Mouse (Mus musculus) heart, postnatal 0 days (tissue): ENCODE measurements around the gene H1fx. TPM values are rescaled to one million over a fixed set of nuclear protein-coding genes. Genes with fewer than 3 reads are reported as not detected.

Source experiments
- ATAC-seq: fragments of 200-750 bp; cut with Nextera tagmentation; 2 replicates; pipeline ENCODE4 v1.8.0; 2017; ENCODE audit warnings: low read depth, moderate number of reproducible peaks, moderate library complexity; ENCODE audit not compliant: insufficient read depth
- DNase-seq: peaks from one replicate; pipeline ENCODE4 v3.0.0-alpha.2; 2016; ENCODE audit warnings: low spot score
- H3K27ac ChIP-seq: fragments of 300-500 bp; sonication (generic); 2 replicates; pipeline ENCODE4 v1.5.1; 2014; ENCODE audit warnings: low read depth, mild to moderate bottlenecking
- H3K27me3 ChIP-seq: fragments of 300-500 bp; sonication (generic); 2 replicates; pipeline ENCODE4 v1.6.1; 2014; ENCODE audit warnings: low read length, mixed read lengths; ENCODE audit not compliant: control insufficient read depth, insufficient read depth
- H3K36me3 ChIP-seq: fragments of 300-500 bp; sonication (generic); replicated peaks from 2 replicates; pipeline ENCODE4 v1.6.1; 2014; ENCODE audit warnings: low read length, mixed read lengths; ENCODE audit not compliant: control insufficient read depth, insufficient read depth
- H3K4me1 ChIP-seq: fragments of 300-500 bp; sonication (generic); 2 replicates; pipeline ENCODE4 v1.6.1; 2014; ENCODE audit warnings: antibody characterized with exemption; ENCODE audit not compliant: control insufficient read depth, insufficient read depth
- H3K4me2 ChIP-seq: fragments of 300-500 bp; sonication (generic); 2 replicates; pipeline ENCODE4 v1.6.1; 2014; ENCODE audit warnings: low read depth, mild to moderate bottlenecking, low read length, moderate library complexity
- H3K4me3 ChIP-seq: fragments of 300-500 bp; sonication (generic); 2 replicates; pipeline ENCODE4 v1.5.1; 2014; ENCODE audit warnings: low read depth, low read length
- H3K9ac ChIP-seq: fragments of 300-500 bp; sonication (generic); replicated peaks from 2 replicates; pipeline ENCODE4 v1.6.1; 2014; ENCODE audit warnings: low read depth, low read length, mixed read lengths
- H3K9me3 ChIP-seq: fragments of 300-500 bp; sonication (generic); replicated peaks from 2 replicates; pipeline ENCODE4 v1.6.1; 2016; ENCODE audit warnings: low read length; ENCODE audit not compliant: control insufficient read depth
- CTCF ChIP-seq: IDR thresholded peaks from 2 replicates; pipeline ENCODE4 v1.5.1; 2016; ENCODE audit warnings: antibody characterized with exemption, control low read depth, low read depth
- EP300 ChIP-seq: IDR thresholded peaks from 2 replicates; pipeline ENCODE4 v1.6.1; 2016; ENCODE audit warnings: antibody characterized with exemption, low read depth
- WGBS: fragments of 180-500 bp; shearing (Covaris S2); extraction: QIAGEN DNeasy Blood & Tissue Kit; methylation state at CpG from one replicate; pipeline ENCODE4 v1.1.7; 2014; 5-methylcytosine and 5-hydroxymethylcytosine counted together
- polyA plus RNA-seq: library from polyadenylated mRNA; unstranded; fragments of >200 nt; fragmentation: Nextera tagmentation; extraction: Ambion mirVana; gene quantifications from 2 replicates; pipeline ENCODE4 v1.2.1, GENCODE M21; 2015
- total RNA-seq: library from RNA; depleted of rRNA; stranded (reverse); fragments of >200 nt; gene quantifications from 2 replicates; pipeline ENCODE4 v1.2.3, GENCODE M21; 2014; ENCODE audit warnings: low replicate concordance

The H1fx gene
- total and polyA plus RNA-seq, 2 experiments from 2014 or later: 2.8 to 7.8 TPM

DNA sequence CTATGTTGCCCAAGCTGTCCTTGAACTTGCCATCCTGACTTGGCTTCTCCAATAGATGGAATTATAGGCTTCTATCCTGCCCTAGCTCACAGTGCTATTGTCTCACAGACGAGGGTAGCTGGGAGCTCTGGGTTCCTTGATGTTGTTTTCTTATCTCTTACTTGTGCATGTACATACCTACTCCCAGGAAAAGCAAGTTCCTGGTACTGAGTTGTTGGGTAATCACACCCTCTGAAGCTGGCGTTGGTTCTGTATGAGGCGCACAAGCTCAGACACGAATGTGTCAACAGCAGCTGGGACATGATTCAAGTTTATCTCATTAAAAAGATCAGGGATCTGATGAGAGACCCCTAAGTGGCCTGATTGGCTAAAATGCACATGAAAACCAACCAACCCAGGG is 22.0 kb upstream of the H1fx start:
- Histone ChIP-seq H3K4me3 (no peak overlapping the region), H3K9ac (no peak overlapping the region), H3K27me3 (no peaks in the 10 kb centered on the region), H3K9me3 (no peaks in the 10 kb centered on the region), H3K27ac (no peak overlapping the region), H3K4me2 (no peak overlapping the region), H3K36me3 (peaks cover 89% of the 10 kb centered on the region), H3K4me1 (no peaks in the 10 kb centered on the region)
- DNase-seq (no peak), ATAC-seq (no peak)
- TF ChIP-seq CTCF: no peak
- TF ChIP-seq EP300: no peak
- WGBS: 58% methylated on average over 4 of the region's 4 CpGs

DNA sequence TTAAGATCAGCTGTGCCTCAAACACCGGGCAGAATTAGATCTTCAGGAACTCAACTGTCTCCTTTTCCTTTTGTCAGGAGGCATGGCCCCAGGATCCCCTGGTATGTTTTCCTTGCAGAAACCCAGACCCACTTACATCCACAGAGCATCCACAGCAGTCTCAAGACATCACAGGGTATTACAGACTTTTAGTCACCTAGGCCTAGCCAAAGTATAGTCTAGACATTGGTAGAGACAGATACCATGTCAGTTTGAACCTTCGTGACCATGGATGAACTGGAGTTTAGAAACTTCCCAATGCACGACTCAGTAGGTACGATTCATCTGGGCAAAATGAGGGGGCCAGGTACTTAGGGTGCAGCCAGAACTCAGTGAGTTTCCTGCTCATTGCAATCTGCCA is 16.9 kb upstream of the H1fx start:
- TF ChIP-seq EP300: no peak
- no peak for TF ChIP-seq CTCF
- no peak overlapping the region for H3K9ac ChIP-seq
- H3K27me3 ChIP-seq: no peaks in the 10 kb centered on the region
- no peak overlapping the region for H3K4me2 ChIP-seq
- peaks cover 9% of the 10 kb centered on the region for H3K4me1 ChIP-seq
- no peak for ATAC-seq
- DNase-seq: no peak
- H3K9me3 ChIP-seq: no peaks in the 10 kb centered on the region
- 81% methylated on average over 4 of the region's 4 CpGs for WGBS
- H3K4me3 ChIP-seq: no peak overlapping the region
- H3K36me3 ChIP-seq: peaks cover 42% of the 10 kb centered on the region
- H3K27ac ChIP-seq: no peak overlapping the region

DNA sequence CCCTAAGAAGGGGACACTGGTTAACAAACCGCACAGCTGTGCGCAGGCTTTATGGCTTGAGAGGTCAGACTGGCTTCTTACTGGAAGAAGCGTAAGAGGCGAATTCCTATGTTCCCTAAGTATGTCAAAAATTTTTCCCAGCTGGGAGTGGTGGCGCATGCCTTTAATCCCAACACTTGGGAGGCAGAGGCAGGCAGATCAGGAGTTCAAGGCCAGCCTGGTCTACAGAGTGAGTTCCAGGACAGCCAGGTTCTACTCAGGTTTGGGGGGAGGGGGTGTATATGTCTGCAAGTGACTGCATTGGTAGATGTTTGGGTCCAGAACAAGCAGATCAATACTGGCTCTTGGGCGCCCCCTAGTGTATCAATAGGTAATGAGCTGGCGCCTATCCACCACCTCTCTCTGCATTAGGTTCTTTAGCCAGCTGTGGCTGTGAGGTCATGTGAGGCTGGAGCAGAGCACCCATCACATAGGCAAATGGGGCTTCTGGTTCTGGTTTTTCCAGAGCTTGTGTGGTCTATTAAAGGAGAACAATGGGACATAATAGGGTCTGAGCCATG is 16.3 kb upstream of the H1fx start:
- DNase-seq (peak; percentile 46), ATAC-seq (peak; percentile 42; the same call in 1 of the 2 replicates)
- peaks cover 37% of the 10 kb centered on the region for H3K36me3 ChIP-seq
- H3K9ac ChIP-seq: no peak overlapping the region
- no peaks in the 10 kb centered on the region for H3K9me3 ChIP-seq
- no peak overlapping the region for H3K4me3 ChIP-seq
- H3K27me3 ChIP-seq: no peaks in the 10 kb centered on the region
- no peak overlapping the region for H3K27ac ChIP-seq
- TF ChIP-seq CTCF: peak; percentile 66
- no peak for TF ChIP-seq EP300
- H3K4me2 ChIP-seq: no peak overlapping the region
- H3K4me1 ChIP-seq: peaks cover 9% of the 10 kb centered on the region
- 58% methylated on average over 7 of the region's 7 CpGs for WGBS

DNA sequence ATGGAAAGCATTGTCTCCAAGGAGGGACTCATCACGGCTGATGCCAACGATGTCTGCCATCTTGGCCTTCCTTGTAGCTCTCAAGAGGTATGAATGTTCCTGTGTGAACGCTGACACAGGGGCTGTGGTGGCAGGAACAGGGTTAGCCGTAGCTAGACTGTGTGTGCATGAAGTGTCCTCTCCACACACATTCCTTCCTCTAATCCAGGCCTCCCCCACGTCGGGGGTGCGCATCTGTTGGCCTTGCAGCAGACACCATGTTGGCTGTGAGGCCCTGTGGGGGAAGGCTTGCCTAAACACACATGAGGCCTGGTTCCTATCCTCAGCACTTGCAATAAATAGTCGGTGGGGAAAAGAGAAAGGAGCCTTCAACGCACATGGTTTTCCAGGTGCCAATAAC is 15.2 kb upstream of the H1fx start:
- ATAC-seq (no peak), DNase-seq (no peak)
- TF ChIP-seq CTCF (no peak), EP300 (no peak)
- Histone ChIP-seq H3K9ac (no peak overlapping the region), H3K27me3 (no peaks in the 10 kb centered on the region), H3K4me1 (peaks cover 9% of the 10 kb centered on the region), H3K27ac (no peak overlapping the region), H3K4me3 (no peak overlapping the region), H3K9me3 (no peaks in the 10 kb centered on the region), H3K36me3 (peaks cover 25% of the 10 kb centered on the region), H3K4me2 (no peak overlapping the region)
- WGBS: 59% methylated on average over 9 of the region's 9 CpGs

DNA sequence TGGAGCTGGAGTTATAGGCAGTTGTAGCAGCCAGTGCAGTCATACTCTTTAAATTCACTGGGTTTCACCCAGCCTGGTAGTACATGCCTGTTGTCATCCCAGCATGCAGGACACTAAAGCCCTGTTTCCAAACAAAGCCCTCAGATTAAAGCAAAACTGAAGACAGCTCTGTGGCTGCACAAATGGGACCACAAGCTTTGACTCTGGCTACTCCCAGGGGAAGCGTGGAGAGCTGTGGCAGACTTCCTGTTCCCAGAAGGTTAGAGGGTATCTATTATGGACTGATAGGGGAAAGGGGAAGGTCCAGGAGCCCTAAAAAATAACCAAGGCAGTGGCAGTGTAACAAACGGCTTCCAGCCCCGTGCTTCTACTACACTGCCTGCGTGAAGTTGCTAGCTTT is 14.1 kb upstream of the H1fx start:
- ATAC-seq: no peak
- 41% methylated on average over 4 of the region's 4 CpGs for WGBS
- H3K27ac ChIP-seq: no peak overlapping the region

More for the DNA sequence above, 14.1 kb upstream of the H1fx start:
- Histone ChIP-seq H3K9ac (no peak overlapping the region), H3K27me3 (no peaks in the 10 kb centered on the region), H3K4me2 (no peak overlapping the region), H3K9me3 (no peaks in the 10 kb centered on the region), H3K36me3 (peaks cover 14% of the 10 kb centered on the region), H3K4me1 (peaks cover 9% of the 10 kb centered on the region), H3K4me3 (no peak overlapping the region)
- TF ChIP-seq EP300 (no peak), CTCF (no peak)
- DNase-seq: no peak
